Mouse (Mus musculus) hematopoietic stem cell, adult 5-6 weeks (primary cell): ENCODE results near the gene Prss28. TPM values are rescaled to one million over a fixed set of nuclear protein-coding genes. Genes with fewer than 3 reads are reported as not detected.

Experiments
- ATAC-seq, 2 experiments: fragments of 125-278 bp in 1 of 2; replicated peaks in 1 of 2; 2 replicates each; pipeline ENCODE4 v1.8.0; 2016 to 2017; ENCODE audit warnings: inconsistent platforms in 2 of 2, mild to moderate bottlenecking in 2 of 2, moderate number of reproducible peaks in 2 of 2, low read depth in 1 of 2, moderate TSS enrichment in 1 of 2; ENCODE audit not compliant: low FRiP score in 2 of 2, poor library complexity in 2 of 2, severe bottlenecking in 2 of 2, insufficient read depth in 1 of 2, low TSS enrichment in 1 of 2
- total RNA-seq: library from RNA; stranded (forward); fragments of 172-1452, 232-1000 nt; gene quantifications from 2 replicates; pipeline ENCODE4 v1.2.3, GENCODE M21; 2017

Prss28 gene
- total RNA-seq, 1 experiment from 2014 or later: not detected

GRCm38 (mm10) chr17:25322930-25323329, 14.5 kb downstream of the Prss28 start:
- ATAC-seq: no peak

GRCm38 (mm10) chr17:25332321-25332720, 23.9 kb downstream of the Prss28 start:
- ATAC-seq: peak; percentile 55 to 58; a peak in 3 of 4 replicates

GRCm38 (mm10) chr17:25333943-25334342, 25.5 kb downstream of the Prss28 start:
- ATAC-seq: peak; percentile 44 to 46; a peak in 2 of 4 replicates

- ATAC-seq: no peak
Observed at GRCm38 (mm10) chr17:25338218-25338617, 29.8 kb downstream of the Prss28 start.

- ATAC-seq: no peak
Observed at GRCm38 (mm10) chr17:25340003-25340402, 31.6 kb downstream of the Prss28 start.

GRCm38 (mm10) chr17:25341490-25341889, 33.0 kb downstream of the Prss28 start:
- ATAC-seq: no peak

- no peak for ATAC-seq
Observed at GRCm38 (mm10) chr17:25345462-25345861, 37.0 kb downstream of the Prss28 start, which contains the start of gene Tpsab1. Tpsab1 (minus strand) TSS chr17:25345562.

GRCm38 (mm10) chr17:25361291-25361690, 52.8 kb downstream of the Prss28 start:
- no peak for ATAC-seq

Other genes with a start within 250 kb of the Prss28 start
- not detected in 2 replicates for gene Tmem204, start 225.1 kb upstream of the Prss28 start, total RNA-seq
- 22.5 and 28.7 TPM in 2 replicates for gene Telo2, start 192.7 kb upstream of the Prss28 start, total RNA-seq
- gene Ptx4, start 187.9 kb upstream of the Prss28 start, total RNA-seq: 0.40 TPM in 1 of 2 replicates, not detected in the other
- gene Clcn7, start 175.3 kb upstream of the Prss28 start, total RNA-seq: 7.0 and 7.7 TPM in 2 replicates
- not detected in 2 replicates for gene Ccdc154, start 146.2 kb upstream of the Prss28 start, total RNA-seq
- not detected in 2 replicates for gene Gm38655, start 133.2 kb upstream of the Prss28 start, total RNA-seq
- gene BC003965, start 124.1 kb upstream of the Prss28 start, total RNA-seq: 13.3 and 18.7 TPM in 2 replicates
- 11.6 and 14.4 TPM in 2 replicates for gene Unkl, start 120.2 kb upstream of the Prss28 start, total RNA-seq
- gene Gnptg, start 68.5 kb upstream of the Prss28 start, total RNA-seq: 16.6 and 21.9 TPM in 2 replicates
- gene Tsr3, start 68.5 kb upstream of the Prss28 start, total RNA-seq: 29.1 and 29.9 TPM in 2 replicates
- gene Baiap3, start 52.3 kb upstream of the Prss28 start, total RNA-seq: 1.3 and 1.8 TPM in 2 replicates
- gene Ube2i, start 34.0 kb upstream of the Prss28 start, total RNA-seq: 371 and 385 TPM in 2 replicates
- gene Prss34, start 10.3 kb upstream of the Prss28 start, total RNA-seq: 10.8 and 48.7 TPM in 2 replicates
- gene Prss29, start 10.0 kb downstream of the Prss28 start, total RNA-seq: not detected in 2 replicates
- not detected in 2 replicates for gene Tpsab1, start 36.9 kb downstream of the Prss28 start, total RNA-seq
- not detected in 2 replicates for gene Tpsb2, start 57.7 kb downstream of the Prss28 start, total RNA-seq
- not detected in 2 replicates for gene Tpsg1, start 60.6 kb downstream of the Prss28 start, total RNA-seq
- gene Cacna1h, start 125.1 kb downstream of the Prss28 start, total RNA-seq: 0.74 TPM in 1 of 2 replicates, not detected in the other
- gene Tekt4, start 146.0 kb downstream of the Prss28 start, total RNA-seq: not detected in 2 replicates
- gene Sstr5, start 188.6 kb downstream of the Prss28 start, total RNA-seq: not detected in 2 replicates